Mouse (Mus musculus) embryonic fibroblast, embryonic 13.5 days (primary cell): ENCODE measurements around the gene Fhdc1.

Experiments used
- CTCF ChIP-seq: IDR thresholded peaks from 2 replicates; pipeline ENCODE4 v1.5.1; 2011; ENCODE audit warnings: mild to moderate bottlenecking, control low read depth, low read length, moderate library complexity, borderline replicate concordance; ENCODE audit not compliant: insufficient read depth
- POLR2A ChIP-seq: IDR thresholded peaks from 2 replicates; pipeline ENCODE4 v1.6.1; 2011; ENCODE audit warnings: low read depth, mild to moderate bottlenecking, control low read depth, low read length, moderate library complexity

- TF ChIP-seq POLR2A: no peak
- no peak for TF ChIP-seq CTCF
These were observed 84.0 kb downstream of the Fhdc1 start for GRCm38 (mm10) chr3:84396240-84396639.
